Mouse (Mus musculus) liver, adult 2 months (tissue): ENCODE data around the gene Setd1a. TPM values are rescaled to one million over a fixed set of nuclear protein-coding genes. Genes with fewer than 3 reads are reported as not detected.

Source experiments
- DNase-seq: peaks from one replicate; pipeline ENCODE4 v3.0.0-alpha.2; 2011; ENCODE audit warnings: low read depth, low spot score; ENCODE audit errors: extremely low read depth
- H3K27ac ChIP-seq: fragments of 200-500 bp; replicated peaks from 2 replicates; pipeline ENCODE4 v1.5.1; 2012; ENCODE audit warnings: low read depth, mild to moderate bottlenecking, control low read depth, inconsistent platforms, low read length; ENCODE audit not compliant: insufficient read depth
- H3K27me3 ChIP-seq: fragments of 200-500 bp; 2 replicates; pipeline ENCODE4 v1.6.1; 2012; ENCODE audit warnings: mild to moderate bottlenecking, moderate library complexity, low read length, inconsistent platforms; ENCODE audit not compliant: control insufficient read depth, insufficient read depth
- H3K36me3 ChIP-seq: fragments of 200-500 bp; 2 replicates; pipeline ENCODE4 v1.6.1; 2012; ENCODE audit warnings: low read length, inconsistent platforms; ENCODE audit not compliant: control insufficient read depth, insufficient read depth
- H3K4me1 ChIP-seq: fragments of 200-500 bp; 2 replicates; pipeline ENCODE4 v1.6.1; 2011; ENCODE audit warnings: low read length; ENCODE audit not compliant: control insufficient read depth, insufficient read depth
- H3K4me3 ChIP-seq: fragments of 200-500 bp; 2 replicates; pipeline ENCODE4 v1.5.1; 2011; ENCODE audit warnings: low read depth, mild to moderate bottlenecking, control low read depth, low read length, moderate library complexity; ENCODE audit not compliant: insufficient read depth
- H3K79me2 ChIP-seq: fragments of 200-500 bp; 2 replicates; pipeline ENCODE4 v1.6.1; 2012; ENCODE audit warnings: inconsistent platforms, mild to moderate bottlenecking, low read length, moderate library complexity; ENCODE audit not compliant: control insufficient read depth, insufficient read depth
- H3K9ac ChIP-seq: fragments of 200-500 bp; 2 replicates; pipeline ENCODE4 v1.6.1; 2012; ENCODE audit warnings: low read depth, mild to moderate bottlenecking, control low read depth, inconsistent platforms, low read length
- CTCF ChIP-seq: fragments of 200-500 bp; IDR thresholded peaks from 2 replicates; pipeline ENCODE4 v1.5.1; 2011; ENCODE audit warnings: low read depth, low read length, control low read depth
- POLR2A ChIP-seq: fragments of 200-500 bp; IDR thresholded peaks from 2 replicates; pipeline ENCODE4 v1.6.1; 2011; ENCODE audit warnings: low read length, control low read depth; ENCODE audit not compliant: insufficient read depth; ENCODE audit errors: extremely low read depth
- WGBS: fragments of 180-500 bp; shearing (Covaris S2); methylation state at CpG from one replicate; pipeline ENCODE4 v1.1.7; 2018; 5-methylcytosine and 5-hydroxymethylcytosine counted together
- polyA plus RNA-seq: library from polyadenylated mRNA; depleted of rRNA; stranded (reverse); fragments of >200 nt; gene quantifications from 2 replicates; pipeline ENCODE4 v1.2.3, GENCODE M21; 2012
- total RNA-seq: library from RNA; depleted of rRNA; stranded (reverse); fragments of >200 nt; gene quantifications from 2 replicates; pipeline ENCODE4 v1.2.3, GENCODE M21; 2014

The Setd1a gene
- total and polyA plus RNA-seq, 2 experiments: 2.6 to 7.8 TPM

GRCm38 (mm10) chr7:127815116-127815665, 38.7 kb downstream of the Setd1a start:
- peak overlapping the region; percentile 23; the same call in 1 of the 2 replicates for H3K9ac ChIP-seq
- H3K79me2 ChIP-seq: no peaks in the 10 kb centered on the region
- no peaks in the 10 kb centered on the region for H3K27me3 ChIP-seq
- H3K27ac ChIP-seq: peak overlapping the region; percentile 98
- H3K4me3 ChIP-seq: no peak overlapping the region; the same call in 1 of the 2 replicates
- H3K36me3 ChIP-seq: no peaks in the 10 kb centered on the region
- TF ChIP-seq POLR2A: no peak
- no peak for TF ChIP-seq CTCF
- H3K4me1 ChIP-seq: peaks cover 29% of the 10 kb centered on the region
- 56% methylated on average over 15 of the region's 15 CpGs for WGBS
- no peak for DNase-seq

- Histone ChIP-seq H3K27me3 (no peaks in the 10 kb centered on the region), H3K4me1 (peaks cover 24% of the 10 kb centered on the region), H3K79me2 (no peaks in the 10 kb centered on the region), H3K27ac (peak overlapping the region; percentile 98), H3K4me3 (no peak overlapping the region), H3K9ac (peak overlapping the region; percentile 25), H3K36me3 (no peaks in the 10 kb centered on the region)
- peak; percentile 78 for DNase-seq
- WGBS: 28% methylated on average over 15 of the region's 15 CpGs
- TF ChIP-seq CTCF (peak; percentile 79), POLR2A (0 out of 2 replicates have a peak, but pooled peaks have one; percentile 13)
Measured at GRCm38 (mm10) chr7:127815954-127816821, 39.7 kb downstream of the Setd1a start.

GRCm38 (mm10) chr7:127817053-127817452, 40.6 kb downstream of the Setd1a start:
- no peak for DNase-seq
- no peak overlapping the region for H3K4me3 ChIP-seq
- H3K79me2 ChIP-seq: no peaks in the 10 kb centered on the region
- no peaks in the 10 kb centered on the region for H3K27me3 ChIP-seq
- no peak for TF ChIP-seq POLR2A
- no peak for TF ChIP-seq CTCF
- H3K27ac ChIP-seq: no peak overlapping the region
- WGBS: 80% methylated on average over 7 of the region's 7 CpGs
- no peak overlapping the region for H3K9ac ChIP-seq
- H3K36me3 ChIP-seq: no peaks in the 10 kb centered on the region
- H3K4me1 ChIP-seq: peaks cover 24% of the 10 kb centered on the region

- Histone ChIP-seq H3K4me3 (no peak overlapping the region), H3K9ac (no peak overlapping the region), H3K36me3 (no peaks in the 10 kb centered on the region), H3K27ac (no peak overlapping the region), H3K27me3 (no peaks in the 10 kb centered on the region), H3K4me1 (peaks cover 22% of the 10 kb centered on the region), H3K79me2 (no peaks in the 10 kb centered on the region)
- WGBS: 78% methylated on average over 5 of the region's 5 CpGs
- TF ChIP-seq POLR2A (no peak), CTCF (no peak)
- DNase-seq: peak; percentile 53
Measured at GRCm38 (mm10) chr7:127817776-127818175, 41.3 kb downstream of the Setd1a start.

- no peak overlapping the region for H3K27ac ChIP-seq
- H3K27me3 ChIP-seq: no peaks in the 10 kb centered on the region
- DNase-seq: no peak
- no peak overlapping the region for H3K9ac ChIP-seq
- H3K79me2 ChIP-seq: no peaks in the 10 kb centered on the region
- H3K4me3 ChIP-seq: no peak overlapping the region
- H3K36me3 ChIP-seq: no peaks in the 10 kb centered on the region
- H3K4me1 ChIP-seq: peaks cover 7% of the 10 kb centered on the region
- 75% methylated on average over 13 of the region's 13 CpGs for WGBS
- TF ChIP-seq POLR2A: no peak
- no peak for TF ChIP-seq CTCF
Measured at GRCm38 (mm10) chr7:127820836-127821509, 44.5 kb downstream of the Setd1a start.
